Mouse (Mus musculus): ENCODE measurements around the gene Rab43. TPM values are rescaled to one million over a fixed set of nuclear protein-coding genes. Genes with fewer than 3 reads are reported as not detected.

The Rab43 gene
- total and polyA plus RNA-seq, 2 experiments from 2014 or later: 6.7 to 19.7 TPM

GRCm38 (mm10) chr6:87805448-87805847 lies 6.5 kb downstream of the Rab43 start:
- Histone ChIP-seq H3K4me3 (ENCODE audit: low read depth, low read length) (no peak overlapping the region), H3K9me3 (replicated peaks; ENCODE audit: control insufficient read depth, low read length) (no peaks in the 10 kb centered on the region), H3K27ac (ENCODE audit: low read depth) (no peak overlapping the region), H3K4me1 (ENCODE audit: control insufficient read depth, insufficient read depth) (peaks cover 17% of the 10 kb centered on the region), H3K36me3 (replicated peaks; ENCODE audit: control insufficient read depth, insufficient read depth, low read length) (0 out of 2 replicates have a peak, but pooled peaks cover 3% of the 10 kb centered on the region), H3K4me2 (ENCODE audit: low read depth, low read length) (no peak overlapping the region), H3K27me3 (ENCODE audit: control insufficient read depth, insufficient read depth, low read length) (no peaks in the 10 kb centered on the region), H3K9ac (replicated peaks; ENCODE audit: low read depth, low read length) (no peak overlapping the region)
- TF ChIP-seq EP300 (IDR thresholded peaks at IDR 0.05; ENCODE audit: low read depth): no peak
- no peak for DNase-seq (ENCODE audit: low spot score)
- no peak for ATAC-seq (ENCODE audit: insufficient read depth, low read depth)
- 89% methylated on average over 7 of the region's 7 CpGs for WGBS

GRCm38 (mm10) chr6:87804886-87805285 lies 7.1 kb downstream of the Rab43 start:
- H3K36me3 ChIP-seq (replicated peaks; ENCODE audit: control insufficient read depth, insufficient read depth, low read length): 0 out of 2 replicates have a peak, but pooled peaks cover 3% of the 10 kb centered on the region
- TF ChIP-seq CTCF (IDR thresholded peaks at IDR 0.05; ENCODE audit: low read depth) (no peak), EP300 (IDR thresholded peaks at IDR 0.05; ENCODE audit: low read depth) (no peak)
- no peaks in the 10 kb centered on the region for H3K9me3 ChIP-seq (replicated peaks; ENCODE audit: control insufficient read depth, low read length)
- peaks cover 11% of the 10 kb centered on the region; the same call in 1 of the 2 replicates for H3K4me1 ChIP-seq (ENCODE audit: control insufficient read depth, insufficient read depth)
- H3K27me3 ChIP-seq (ENCODE audit: control insufficient read depth, insufficient read depth, low read length): no peaks in the 10 kb centered on the region
- H3K9ac ChIP-seq (replicated peaks; ENCODE audit: low read depth, low read length): no peak overlapping the region
- DNase-seq (ENCODE audit: low spot score) (no peak), ATAC-seq (ENCODE audit: insufficient read depth, low read depth) (no peak)
- no peak overlapping the region for H3K27ac ChIP-seq (ENCODE audit: low read depth)
- no peak overlapping the region for H3K4me2 ChIP-seq (ENCODE audit: low read depth, low read length)
- no peak overlapping the region for H3K4me3 ChIP-seq (ENCODE audit: low read depth, low read length)
- 72% methylated on average over 7 of the region's 7 CpGs for WGBS

GRCm38 (mm10) chr6:87804036-87804435 lies 7.9 kb downstream of the Rab43 start:
- DNase-seq (ENCODE audit: low spot score) (no peak), ATAC-seq (ENCODE audit: insufficient read depth, low read depth) (no peak)
- 0 out of 2 replicates have a peak, but pooled peaks cover 3% of the 10 kb centered on the region for H3K36me3 ChIP-seq (replicated peaks; ENCODE audit: control insufficient read depth, insufficient read depth, low read length)
- 0 out of 2 replicates have a peak, but pooled peaks cover 7% of the 10 kb centered on the region for H3K4me1 ChIP-seq (ENCODE audit: control insufficient read depth, insufficient read depth)
- H3K4me2 ChIP-seq (ENCODE audit: low read depth, low read length): no peak overlapping the region
- WGBS: 78% methylated on average over 1 of the region's 1 CpGs
- H3K27ac ChIP-seq (ENCODE audit: low read depth): no peak overlapping the region
- TF ChIP-seq CTCF (IDR thresholded peaks at IDR 0.05; ENCODE audit: low read depth): no peak
- no peak for TF ChIP-seq EP300 (IDR thresholded peaks at IDR 0.05; ENCODE audit: low read depth)
- H3K4me3 ChIP-seq (ENCODE audit: low read depth, low read length): no peak overlapping the region
- H3K9ac ChIP-seq (replicated peaks; ENCODE audit: low read depth, low read length): no peak overlapping the region
- no peaks in the 10 kb centered on the region for H3K27me3 ChIP-seq (ENCODE audit: control insufficient read depth, insufficient read depth, low read length)
- no peaks in the 10 kb centered on the region for H3K9me3 ChIP-seq (replicated peaks; ENCODE audit: control insufficient read depth, low read length)

- Histone ChIP-seq H3K27me3 (ENCODE audit: control insufficient read depth, insufficient read depth, low read length) (no peaks in the 10 kb centered on the region), H3K27ac (ENCODE audit: low read depth) (no peak overlapping the region), H3K9me3 (replicated peaks; ENCODE audit: control insufficient read depth, low read length) (no peaks in the 10 kb centered on the region), H3K9ac (replicated peaks; ENCODE audit: low read depth, low read length) (no peak overlapping the region), H3K4me1 (ENCODE audit: control insufficient read depth, insufficient read depth) (0 out of 2 replicates have a peak, but pooled peaks cover 6% of the 10 kb centered on the region), H3K4me2 (ENCODE audit: low read depth, low read length) (no peak overlapping the region), H3K36me3 (replicated peaks; ENCODE audit: control insufficient read depth, insufficient read depth, low read length) (no peaks in the 10 kb centered on the region), H3K4me3 (ENCODE audit: low read depth, low read length) (no peak overlapping the region)
- WGBS: 87% methylated on average over 7 of the region's 7 CpGs
- TF ChIP-seq CTCF (IDR thresholded peaks at IDR 0.05; ENCODE audit: low read depth) (no peak), EP300 (IDR thresholded peaks at IDR 0.05; ENCODE audit: low read depth) (no peak)
- DNase-seq (ENCODE audit: low spot score) (no peak), ATAC-seq (ENCODE audit: insufficient read depth, low read depth) (no peak)
Observed at GRCm38 (mm10) chr6:87802462-87802861, 9.5 kb downstream of the Rab43 start.

- no peaks in the 10 kb centered on the region for H3K9me3 ChIP-seq (replicated peaks; ENCODE audit: control insufficient read depth, low read length)
- no peak for ATAC-seq (ENCODE audit: insufficient read depth, low read depth)
- H3K36me3 ChIP-seq (replicated peaks; ENCODE audit: control insufficient read depth, insufficient read depth, low read length): no peaks in the 10 kb centered on the region
- 61% methylated on average over 6 of the region's 6 CpGs for WGBS
- H3K9ac ChIP-seq (replicated peaks; ENCODE audit: low read depth, low read length): no peak overlapping the region
- no peaks in the 10 kb centered on the region for H3K4me1 ChIP-seq (ENCODE audit: control insufficient read depth, insufficient read depth)
- no peak overlapping the region for H3K4me2 ChIP-seq (ENCODE audit: low read depth, low read length)
- no peak overlapping the region for H3K4me3 ChIP-seq (ENCODE audit: low read depth, low read length)
- H3K27ac ChIP-seq (ENCODE audit: low read depth): no peak overlapping the region
- TF ChIP-seq EP300 (IDR thresholded peaks at IDR 0.05; ENCODE audit: low read depth) (no peak), CTCF (IDR thresholded peaks at IDR 0.05; ENCODE audit: low read depth) (no peak)
- no peaks in the 10 kb centered on the region for H3K27me3 ChIP-seq (ENCODE audit: control insufficient read depth, insufficient read depth, low read length)
- no peak for DNase-seq (ENCODE audit: low spot score)
Observed at GRCm38 (mm10) chr6:87799576-87799975, 12.4 kb downstream of the Rab43 start.

- WGBS: 42% methylated on average over 2 of the region's 2 CpGs
- Histone ChIP-seq H3K4me1 (ENCODE audit: control insufficient read depth, insufficient read depth) (no peaks in the 10 kb centered on the region), H3K9me3 (replicated peaks; ENCODE audit: control insufficient read depth, low read length) (no peaks in the 10 kb centered on the region), H3K36me3 (replicated peaks; ENCODE audit: control insufficient read depth, insufficient read depth, low read length) (peaks cover 4% of the 10 kb centered on the region), H3K27ac (ENCODE audit: low read depth) (no peak overlapping the region), H3K27me3 (ENCODE audit: control insufficient read depth, insufficient read depth, low read length) (no peaks in the 10 kb centered on the region), H3K4me2 (ENCODE audit: low read depth, low read length) (no peak overlapping the region), H3K9ac (replicated peaks; ENCODE audit: low read depth, low read length) (no peak overlapping the region), H3K4me3 (ENCODE audit: low read depth, low read length) (no peak overlapping the region)
- DNase-seq (ENCODE audit: low spot score) (no peak), ATAC-seq (ENCODE audit: insufficient read depth, low read depth) (no peak)
- TF ChIP-seq CTCF (IDR thresholded peaks at IDR 0.05; ENCODE audit: low read depth) (no peak), EP300 (IDR thresholded peaks at IDR 0.05; ENCODE audit: low read depth) (no peak)
Observed at GRCm38 (mm10) chr6:87797321-87797720, 14.6 kb downstream of the Rab43 start.
